Mouse (Mus musculus) cerebellum, adult 11 months (tissue): ENCODE results near the gene Tlnrd1.
"Not testable (repeated sequence)": the region's sequence is repeated elsewhere in the genome, so short reads cannot be mapped to it uniquely, and the experiment has no call there.

Source experiments
- DNase-seq: peaks from one replicate; pipeline ENCODE4 v3.0.0; 2022

Tlnrd1 gene

DNA sequence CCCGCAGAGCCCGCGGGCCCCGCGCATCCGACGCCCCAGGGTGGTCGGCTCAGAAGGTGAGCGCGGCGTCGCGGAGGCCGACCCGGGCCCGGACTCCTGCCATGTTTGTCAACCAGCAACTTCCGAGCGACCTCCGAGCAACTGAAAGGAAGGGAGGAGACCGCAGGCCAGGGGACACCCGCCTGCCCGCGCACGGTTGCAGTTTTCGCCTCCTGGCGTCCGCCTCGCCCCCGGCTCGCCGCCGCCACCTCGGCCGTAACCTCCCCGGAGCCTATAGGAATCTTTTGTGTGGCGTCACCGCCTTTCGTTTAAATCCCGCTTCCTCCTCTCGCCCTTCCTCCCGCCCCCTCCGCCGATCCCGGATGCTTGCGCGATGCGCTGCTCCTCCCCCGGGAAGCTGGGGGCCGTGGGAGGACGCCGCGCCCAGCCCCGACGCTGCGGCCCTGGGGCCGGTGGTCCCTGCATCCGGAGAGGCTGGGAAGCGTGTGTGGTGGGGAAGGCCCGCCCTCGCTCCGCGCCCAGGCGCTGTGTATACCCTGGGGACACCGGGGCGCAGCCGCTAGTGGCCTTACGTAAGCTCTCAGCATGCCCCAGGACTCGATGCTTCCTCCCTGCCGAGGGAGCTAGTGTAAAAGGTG is at the start of gene Tlnrd1, which contains the start of gene Mesd:
Gene Tlnrd1, minus strand, starts transcription at position 285 of the 638 bp plus-strand sequence.
Gene Mesd, plus strand, starts transcription at position 446 of the 638 bp plus-strand sequence.
- peak; percentile 85 for DNase-seq

DNA sequence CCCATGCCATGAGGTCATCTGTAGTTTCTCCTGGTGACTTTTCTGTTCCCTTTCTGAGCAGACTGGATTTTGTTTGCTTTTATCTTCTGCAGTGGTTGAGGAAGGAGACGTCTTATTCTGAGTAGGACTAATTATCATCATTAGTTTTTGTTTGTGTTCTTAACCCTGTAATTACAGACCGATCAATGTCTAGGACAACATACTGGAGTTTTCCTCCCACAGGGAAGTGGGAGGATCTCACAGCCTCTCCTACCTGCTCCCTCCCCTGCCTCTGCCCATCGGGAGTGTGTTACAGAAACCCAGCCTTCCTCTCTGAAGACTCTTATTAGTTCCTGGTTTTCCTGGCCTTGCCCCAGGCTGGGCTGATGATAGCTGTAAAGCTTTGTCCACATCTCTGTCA is 37.5 kb upstream of the Tlnrd1 start:
- DNase-seq: no peak

DNA sequence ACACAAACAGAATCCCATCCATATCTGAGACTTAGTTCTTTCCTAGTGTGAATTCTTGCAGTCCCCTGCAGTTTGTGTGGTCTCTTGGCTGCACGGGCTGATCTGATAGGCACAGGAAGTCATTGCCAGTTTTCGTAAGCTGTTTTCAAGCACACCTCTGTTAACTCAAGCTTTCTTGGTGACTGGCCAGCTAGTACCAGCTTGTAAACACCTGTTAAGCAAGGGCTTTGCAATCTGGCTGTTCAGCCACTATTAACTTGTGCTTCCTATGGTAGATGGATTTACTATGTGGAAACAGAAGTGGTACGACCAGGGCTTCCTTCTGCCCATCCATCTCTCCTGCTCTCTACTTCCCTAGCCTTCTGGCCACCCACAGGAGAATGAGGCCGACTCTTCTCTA is 36.1 kb upstream of the Tlnrd1 start:
- DNase-seq: no peak

DNA sequence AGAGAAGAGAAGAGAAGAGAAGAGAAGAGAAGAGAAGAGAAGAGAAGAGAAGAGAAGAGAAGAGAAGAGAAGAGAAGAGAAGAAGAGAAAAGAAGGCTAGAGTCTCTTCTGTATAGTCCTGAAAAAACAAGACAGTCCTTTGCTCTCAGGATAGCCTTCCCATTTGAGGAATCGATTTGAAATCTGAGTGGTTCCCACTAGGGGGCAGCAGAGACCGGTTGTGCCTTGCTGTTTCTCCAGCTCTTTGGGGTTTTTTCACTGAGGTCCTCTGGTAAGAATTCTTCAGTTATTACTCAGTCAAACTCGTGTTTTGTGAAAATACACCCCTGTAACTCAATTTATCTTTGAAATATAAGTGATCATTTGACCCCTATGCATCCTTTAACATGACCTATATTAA is 30.5 kb upstream of the Tlnrd1 start:
- peak; percentile 85 for DNase-seq

DNA sequence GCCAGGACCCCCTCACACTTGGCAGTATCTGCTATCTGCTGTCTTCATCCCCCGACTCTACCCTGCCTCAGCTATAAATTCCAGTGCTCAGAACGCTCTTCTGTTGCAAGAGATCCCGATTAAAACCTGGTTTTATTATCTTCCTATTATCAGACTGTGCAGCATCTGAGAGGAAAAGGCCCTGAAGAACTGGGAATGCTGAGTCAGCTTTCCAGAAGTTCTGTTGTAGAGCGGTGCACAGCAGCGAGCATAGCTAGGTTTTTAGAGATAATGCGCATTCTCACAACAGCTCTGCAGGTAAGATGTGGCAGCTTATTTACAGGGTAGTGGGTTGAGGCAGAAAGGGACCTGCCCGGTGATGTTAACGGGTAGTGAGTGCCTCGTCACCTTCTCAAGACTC is 29.9 kb upstream of the Tlnrd1 start:
- no peak for DNase-seq

DNA sequence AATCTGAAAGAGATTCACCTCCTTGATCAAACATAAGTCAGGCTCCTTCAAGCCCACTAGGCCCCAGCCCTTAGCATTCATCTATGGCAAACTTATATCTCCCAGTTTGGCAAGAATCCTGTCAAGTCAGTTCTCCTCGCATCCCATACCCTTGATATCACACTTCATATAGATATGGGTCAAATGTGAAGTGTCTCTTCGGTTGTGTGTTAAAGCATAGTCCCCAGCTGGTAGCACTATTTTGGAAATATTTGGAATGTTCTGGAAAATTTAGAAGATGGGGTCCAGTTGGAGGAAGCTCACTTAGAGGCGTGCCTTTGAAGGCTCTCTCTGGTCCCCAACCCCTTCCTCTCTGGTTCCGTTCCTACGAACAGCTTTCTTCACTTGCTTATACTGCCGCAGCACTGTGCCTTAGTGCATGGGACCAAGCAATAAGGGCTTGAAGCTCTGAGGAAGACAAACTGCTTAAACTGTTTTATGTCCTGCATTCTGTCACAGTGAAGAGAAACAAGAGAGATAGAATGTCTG is 29.4 kb upstream of the Tlnrd1 start:
- no peak for DNase-seq

DNA sequence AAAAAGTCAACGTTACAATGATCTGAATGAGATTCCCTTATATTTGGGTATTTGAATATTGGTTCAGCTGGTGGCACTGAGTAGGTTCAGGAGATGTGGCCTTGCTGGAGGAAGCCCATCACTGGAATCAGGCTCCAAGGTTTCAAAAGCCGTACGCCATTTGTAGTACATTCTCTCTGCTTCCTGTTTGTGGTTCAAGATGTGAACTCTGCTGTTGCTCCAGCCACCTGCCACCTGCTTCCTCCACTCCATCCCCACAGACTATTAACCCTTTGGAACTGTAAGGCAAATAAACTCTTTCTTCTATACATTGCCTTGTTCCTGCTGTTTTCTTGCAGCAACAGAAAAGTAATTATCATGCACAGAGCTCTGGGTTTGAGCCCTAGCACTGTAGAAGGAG is 27.8 kb upstream of the Tlnrd1 start:
- no peak for DNase-seq

DNA sequence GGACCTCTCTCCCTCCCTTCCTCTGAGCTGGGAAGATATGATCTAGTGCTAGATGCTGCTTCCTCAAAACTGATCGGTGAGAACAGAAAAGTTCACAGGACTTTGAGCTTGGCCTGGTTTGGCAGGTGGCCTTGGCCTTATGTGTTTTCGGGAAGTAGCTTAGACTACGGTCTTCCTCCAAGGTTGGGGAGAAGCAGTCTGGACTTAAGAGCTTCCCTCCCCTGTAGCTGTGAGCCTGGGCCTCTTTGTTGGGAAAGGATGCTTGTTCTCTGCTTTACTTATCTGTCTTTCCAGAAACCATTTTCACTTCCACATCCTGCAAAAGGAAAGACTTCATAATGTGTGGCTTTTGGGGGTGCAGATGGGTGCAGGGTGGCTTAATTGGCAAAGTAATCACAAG is 20.7 kb upstream of the Tlnrd1 start:
- DNase-seq: no peak

DNA sequence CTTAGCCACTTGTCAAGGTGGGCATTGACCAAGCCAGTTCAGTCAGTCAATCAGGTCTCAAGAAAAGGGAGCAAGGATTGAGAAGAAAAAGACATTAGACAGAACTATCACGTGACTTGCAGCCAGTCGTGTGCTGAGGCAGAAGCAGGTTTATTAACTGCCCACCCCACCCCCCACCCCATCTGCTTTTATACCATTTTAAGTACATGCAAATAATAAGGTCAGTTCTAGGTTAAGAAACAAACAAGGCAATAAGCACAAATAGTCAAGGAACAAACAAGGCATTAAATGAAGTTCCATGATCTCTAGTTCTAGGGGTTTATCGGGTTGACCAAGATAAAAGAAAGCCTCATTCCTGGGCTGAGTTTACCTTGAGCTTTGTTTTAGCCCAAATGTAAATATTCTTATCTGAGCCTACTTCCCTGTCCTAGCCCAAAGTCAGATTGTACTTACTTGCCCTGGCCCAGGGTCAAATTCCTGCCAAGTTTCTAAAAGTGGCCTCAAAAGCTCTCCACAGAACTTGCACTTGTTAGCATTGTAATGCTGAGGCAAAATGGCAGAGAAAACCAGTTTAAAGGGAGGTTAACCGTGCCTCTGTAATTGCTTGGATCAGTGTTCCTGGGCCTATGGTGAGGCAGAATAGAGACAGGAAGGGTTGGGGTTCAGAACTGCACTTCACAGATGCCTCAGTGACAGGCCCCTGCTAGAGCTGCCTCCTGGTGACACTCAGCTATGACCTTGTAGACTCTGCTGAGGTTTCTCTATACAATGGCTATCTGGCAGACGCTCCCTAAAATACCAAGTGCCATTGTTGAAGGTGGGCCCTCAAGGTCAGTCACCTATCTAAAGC is 18.4 kb upstream of the Tlnrd1 start:
- no peak for DNase-seq

DNA sequence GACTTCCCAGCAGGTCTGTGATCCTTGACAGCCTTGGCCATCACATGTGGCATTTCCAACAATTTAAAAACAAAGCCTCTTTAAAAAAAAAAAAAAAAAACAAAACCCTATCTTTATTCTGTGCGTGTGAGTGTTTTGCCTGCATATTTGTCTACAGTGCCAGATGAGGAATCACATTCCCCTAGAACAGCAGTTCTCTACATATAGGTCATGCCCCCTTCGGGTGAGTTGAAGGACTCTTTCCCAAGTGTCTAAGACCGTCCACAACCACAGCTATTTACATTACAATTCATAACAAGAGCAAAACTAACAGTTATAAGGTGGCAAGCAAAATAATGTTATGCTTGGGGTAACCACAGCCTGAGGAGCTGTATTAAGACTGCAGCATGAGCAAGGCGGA is 17.3 kb upstream of the Tlnrd1 start:
- DNase-seq: no peak

DNA sequence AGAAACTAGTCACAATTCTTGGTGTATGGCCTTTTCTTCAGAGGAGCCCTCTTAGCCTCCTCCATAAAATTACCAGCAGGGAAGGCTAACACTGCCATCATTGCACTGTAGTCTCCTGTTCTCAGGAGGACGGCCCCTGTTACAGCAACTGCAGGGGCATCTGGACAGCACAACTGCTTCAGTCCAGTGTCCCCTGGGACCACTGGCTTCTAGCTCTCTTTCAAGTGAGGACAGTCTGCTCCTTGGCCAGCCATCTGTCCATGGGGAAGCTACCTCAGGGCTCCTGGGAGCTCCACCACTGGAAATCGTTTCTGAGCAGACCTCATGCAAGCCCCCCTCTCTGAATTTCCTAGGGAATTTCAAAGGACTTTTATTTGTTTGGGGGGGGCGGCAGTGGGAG is 16.4 kb upstream of the Tlnrd1 start:
- no peak for DNase-seq

DNA sequence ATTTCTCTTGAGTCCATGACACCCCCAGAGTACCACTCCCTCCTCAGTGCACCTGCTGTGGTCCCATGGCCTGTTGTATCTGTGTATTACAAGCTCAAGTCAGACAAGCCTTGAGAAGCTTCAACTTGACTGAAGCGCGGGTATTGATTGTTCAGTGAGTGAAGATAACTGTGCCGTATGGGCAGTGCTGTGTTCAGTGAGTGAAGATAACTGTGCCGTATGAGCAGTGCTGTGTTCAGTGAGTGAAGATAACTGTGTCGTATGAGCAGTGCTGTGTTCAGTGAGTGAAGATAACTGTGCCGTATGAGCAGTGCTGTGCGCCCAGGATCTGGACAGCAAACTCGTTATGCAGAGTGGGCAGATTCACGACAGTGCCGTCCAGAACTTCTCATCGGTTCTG is 14.2 kb upstream of the Tlnrd1 start:
- DNase-seq: no peak

DNA sequence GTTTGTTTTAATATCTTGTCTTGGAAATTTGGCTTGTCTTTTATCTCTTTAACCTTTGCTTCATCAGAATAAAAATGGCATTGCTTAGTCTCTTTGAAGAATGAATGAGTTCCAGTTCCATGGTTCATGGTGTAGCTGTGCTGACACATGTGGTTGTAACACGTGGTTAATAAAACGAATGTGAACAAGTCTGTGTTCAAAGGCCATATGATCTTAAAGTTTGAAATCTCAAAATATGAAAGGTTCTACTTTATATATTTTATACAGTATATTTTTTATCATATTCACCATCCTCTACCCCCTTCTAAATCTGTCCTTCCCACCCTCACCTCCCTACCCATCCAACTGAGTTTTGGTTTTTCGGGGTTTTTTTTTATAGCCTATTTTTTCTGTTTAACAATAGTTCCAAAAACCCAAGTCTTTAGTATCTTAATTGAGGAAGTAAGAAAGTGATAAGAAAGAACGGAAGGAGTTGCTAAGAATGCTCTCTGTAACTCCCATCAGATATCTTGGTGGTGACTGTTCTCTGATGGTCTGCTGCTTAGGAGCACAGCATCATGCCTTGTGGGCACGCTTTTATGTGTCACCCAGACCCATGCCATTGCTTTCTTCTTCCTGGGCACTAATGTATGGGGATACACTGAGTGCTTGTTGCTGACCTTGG is 12.1 kb upstream of the Tlnrd1 start:
- no peak for DNase-seq

DNA sequence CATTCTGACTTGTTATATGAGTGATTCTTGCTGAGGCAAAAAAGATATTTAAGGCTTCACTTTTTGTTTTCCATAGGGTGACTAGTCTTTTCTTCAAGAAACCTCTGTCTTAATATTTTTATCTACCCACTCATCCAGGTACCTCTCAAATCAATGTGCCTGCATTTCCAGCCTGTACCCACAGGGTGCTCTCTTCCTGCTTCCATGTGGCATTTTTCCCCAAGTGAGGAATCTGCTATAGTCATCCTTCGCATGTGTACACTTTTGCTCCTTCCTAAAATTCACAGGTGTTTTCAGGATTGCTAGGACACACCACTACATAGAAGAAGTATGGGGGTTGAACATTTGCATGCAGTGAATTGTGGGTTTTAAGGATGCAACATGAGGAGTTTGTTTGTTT is 10.2 kb upstream of the Tlnrd1 start:
- no peak for DNase-seq

DNA sequence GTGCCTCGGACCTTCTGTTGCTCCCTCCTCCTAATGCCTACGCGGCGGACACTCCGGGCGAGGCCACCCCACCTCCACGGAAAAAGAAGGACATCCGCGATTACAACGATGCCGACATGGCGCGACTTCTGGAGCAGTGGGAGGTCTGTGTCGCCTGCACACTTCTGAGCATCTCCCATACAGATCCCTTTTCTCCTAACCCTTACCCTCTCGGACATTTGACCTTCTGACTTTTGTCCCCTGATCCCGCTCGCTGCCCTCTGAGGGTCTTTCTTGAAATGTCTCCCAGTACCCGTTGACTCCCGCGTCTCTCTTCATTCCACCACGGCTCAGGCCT is 8.2 kb upstream of the Tlnrd1 start:
- DNase-seq: no peak

DNA sequence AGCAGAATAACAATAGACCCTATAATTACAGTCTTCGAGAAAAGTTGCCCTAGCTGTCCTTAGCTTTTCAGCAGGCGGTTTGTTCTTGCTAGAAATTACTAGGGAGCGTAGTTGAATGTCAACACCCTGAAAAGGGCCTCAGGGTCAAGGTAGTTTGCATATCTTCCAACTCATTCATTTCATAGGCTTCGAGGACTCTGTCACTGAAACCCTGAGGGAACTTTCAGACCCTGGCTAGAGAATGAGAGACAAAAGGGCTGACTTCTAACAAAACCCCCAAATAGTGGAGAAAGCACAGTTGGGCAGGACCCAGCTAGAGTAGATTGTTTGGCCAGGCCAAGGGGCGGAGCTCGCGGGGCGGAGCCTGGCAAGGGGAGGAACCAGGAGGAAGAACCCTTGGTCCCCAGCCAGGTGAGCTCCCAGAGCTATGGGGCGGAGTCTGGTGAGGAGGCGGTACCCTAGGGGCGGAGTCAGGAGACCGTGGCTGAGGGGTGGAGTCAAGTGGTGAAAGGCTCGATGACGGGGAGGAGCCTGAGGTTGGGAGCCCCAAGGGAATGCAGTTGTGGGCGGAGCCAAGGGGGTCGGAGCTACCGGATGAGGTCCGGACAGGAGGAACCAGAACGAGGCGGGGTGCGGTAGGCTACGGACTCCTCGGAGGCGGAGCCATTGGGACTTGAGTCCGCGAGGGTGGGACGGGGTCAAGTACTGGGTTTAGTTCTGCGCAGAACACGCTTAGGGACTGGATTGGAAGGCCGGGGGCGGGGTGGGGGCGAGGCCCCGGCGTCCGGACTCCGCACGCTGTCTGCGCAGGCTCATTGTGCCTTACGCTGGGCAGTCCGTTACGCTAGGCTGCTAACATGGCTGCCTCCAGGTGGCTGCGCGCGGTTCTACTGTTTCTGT is 7.6 kb upstream of the Tlnrd1 start:
- peak; percentile 96 for DNase-seq

DNA sequence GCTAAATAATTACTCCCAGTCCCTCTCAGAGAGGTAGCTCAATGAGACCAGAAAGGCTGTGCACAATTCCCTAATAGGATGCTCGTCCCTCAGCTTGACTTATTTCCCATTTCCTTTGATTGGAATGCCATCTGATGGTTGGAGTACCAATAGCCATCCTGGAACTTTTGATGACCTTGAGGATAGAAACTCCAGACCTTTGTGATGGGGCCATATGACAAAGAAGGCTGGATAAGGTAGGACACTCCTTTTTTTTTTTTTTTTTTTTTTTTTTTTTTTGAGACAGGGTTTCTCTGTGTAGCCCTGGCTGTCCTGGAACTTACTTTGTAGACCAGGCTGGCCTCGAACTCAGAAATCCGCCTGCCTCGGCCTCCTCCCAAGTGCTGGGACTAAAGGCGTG is 5.8 kb upstream of the Tlnrd1 start:
- DNase-seq: not testable (repeated sequence)

DNA sequence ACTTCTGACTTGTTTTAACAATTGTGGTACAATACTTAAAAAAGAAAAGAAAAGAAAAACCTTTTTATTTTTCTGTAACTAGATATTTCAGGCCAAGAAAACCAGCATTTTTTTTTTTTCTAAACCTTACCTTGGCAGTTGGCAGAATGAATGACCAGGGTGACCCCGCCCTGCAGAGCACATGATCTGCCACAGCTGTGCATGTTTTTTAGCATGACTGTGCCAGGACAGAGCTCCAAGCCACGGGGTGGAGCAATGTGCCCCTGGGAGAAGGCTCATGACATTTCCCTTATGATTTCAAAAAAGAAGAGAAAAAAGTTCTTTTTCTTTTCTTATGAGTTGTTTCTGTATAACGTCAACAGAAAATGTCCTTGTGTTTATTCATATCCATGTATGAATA is 5.3 kb upstream of the Tlnrd1 start:
- no peak for DNase-seq

DNA sequence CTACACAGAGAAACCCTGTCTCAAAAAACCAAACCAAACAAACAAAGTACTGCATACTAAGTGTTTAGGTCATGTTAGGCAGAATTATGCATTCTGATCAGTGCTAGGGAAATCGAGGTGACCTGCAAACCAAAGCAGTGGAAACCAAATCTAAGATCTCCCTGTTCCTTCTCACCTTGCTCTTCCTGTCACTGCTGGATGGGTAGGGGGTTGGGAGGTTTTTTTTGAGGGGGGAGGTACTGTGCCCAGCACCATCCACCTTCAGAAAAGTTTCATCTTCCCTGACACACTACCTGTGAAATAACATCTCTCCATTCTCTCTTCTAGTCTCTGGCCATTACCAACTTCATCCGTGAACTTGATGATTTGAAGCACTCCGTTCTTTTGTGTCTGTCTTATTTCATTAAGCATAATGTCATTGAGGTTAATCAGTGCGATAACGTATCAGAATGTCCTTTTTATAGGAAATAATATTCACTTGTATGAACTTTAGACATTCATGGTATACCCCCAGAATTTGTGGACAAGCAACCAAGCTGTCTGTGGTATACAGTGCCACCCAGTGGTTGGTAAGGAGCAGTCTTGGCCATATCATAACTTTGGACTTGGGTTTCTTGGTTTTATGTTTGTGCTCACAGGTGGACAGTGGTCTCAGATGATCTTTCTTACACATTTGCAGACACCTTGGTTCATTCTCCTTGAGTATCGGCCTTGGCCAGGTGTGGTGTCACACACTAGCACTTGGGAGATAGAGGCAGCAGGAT is 2.4 kb upstream of the Tlnrd1 start:
- no peak for DNase-seq

DNA sequence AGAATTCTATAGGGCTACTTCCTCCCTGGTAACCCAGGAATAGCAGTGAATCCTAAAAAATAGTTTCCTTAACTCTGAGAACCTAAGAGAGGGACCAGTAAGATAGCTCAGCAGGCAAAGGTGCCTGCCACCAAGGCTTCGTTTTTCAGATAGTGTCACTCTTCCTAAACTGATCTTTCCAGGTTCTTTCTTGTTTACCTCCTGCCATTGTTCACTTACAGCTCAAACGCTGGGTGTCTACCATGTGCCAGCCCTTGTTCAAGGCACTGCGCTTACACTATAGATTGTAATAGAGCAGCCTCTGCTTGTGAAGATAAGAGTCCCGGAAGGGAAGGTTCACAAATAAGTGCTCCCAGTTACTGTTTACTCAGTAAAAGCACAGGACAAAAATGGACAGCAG is 1.7 kb upstream of the Tlnrd1 start:
- no peak for DNase-seq

DNA sequence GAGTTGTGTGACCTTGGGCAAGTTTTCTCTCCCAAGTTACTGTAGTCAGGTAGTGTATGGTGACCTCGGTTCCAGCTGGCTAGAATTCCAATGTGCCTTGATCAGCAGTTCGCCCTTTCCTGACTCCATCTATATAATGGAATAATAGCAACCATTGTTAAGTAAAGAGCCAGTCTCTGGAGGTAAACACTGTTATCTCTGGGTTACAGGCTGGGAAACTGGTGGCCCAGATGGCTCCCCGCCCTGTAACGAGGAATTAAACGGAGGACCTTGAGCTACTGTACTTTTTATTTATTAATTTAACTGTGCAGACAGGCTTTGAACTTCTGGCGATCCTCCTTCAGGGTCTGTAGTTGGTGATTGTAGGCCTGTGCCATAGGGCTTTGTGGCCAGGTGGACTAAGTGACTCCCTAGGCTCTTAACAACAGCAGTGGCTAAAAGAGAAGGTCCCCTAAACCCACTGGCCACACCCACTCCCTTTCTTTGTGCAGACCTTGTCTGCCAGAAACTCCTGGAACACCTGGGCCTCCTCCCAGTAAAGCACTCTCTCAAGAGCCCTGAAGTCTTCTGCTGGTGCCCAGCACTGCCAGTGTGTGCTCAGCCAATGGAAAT is 922 bp upstream of the Tlnrd1 start:
- peak; percentile 18 for DNase-seq
